Mouse (Mus musculus) hindbrain, embryonic 12.5 days (tissue): ENCODE measurements at regions not wholly inside any gene's neighbourhood (a gene's known extent, or its start where the extent isn't known, plus 50 kb on each side); places are given as distances from the start of the nearest gene placed in this dataset.
"Not testable (repeated sequence)": the region's sequence is repeated elsewhere in the genome, so short reads cannot be mapped to it uniquely, and the experiment has no call there.

ENCODE experiments used
- ATAC-seq: fragments of 200-750 bp; cut with Nextera tagmentation; 2 replicates; pipeline ENCODE4 v1.8.0; 2017; ENCODE audit warnings: moderate TSS enrichment; ENCODE audit not compliant: low FRiP score
- H3K27ac ChIP-seq: fragments of 300-500 bp; sonication (generic); 2 replicates; pipeline ENCODE4 v1.5.1; 2016; ENCODE audit warnings: mild to moderate bottlenecking
- H3K27me3 ChIP-seq: fragments of 300-500 bp; sonication (generic); 2 replicates; pipeline ENCODE4 v1.6.1; 2016; ENCODE audit warnings: mild to moderate bottlenecking
- H3K36me3 ChIP-seq: fragments of 300-500 bp; sonication (generic); 2 replicates; pipeline ENCODE4 v1.6.1; 2016; ENCODE audit warnings: mild to moderate bottlenecking
- H3K4me1 ChIP-seq: fragments of 300-500 bp; sonication (generic); 2 replicates; pipeline ENCODE4 v1.6.1; 2016
- H3K4me2 ChIP-seq: fragments of 300-500 bp; sonication (generic); replicated peaks from 2 replicates; pipeline ENCODE4 v1.6.1; 2016; ENCODE audit warnings: mild to moderate bottlenecking
- H3K4me3 ChIP-seq: fragments of 300-500 bp; sonication (generic); 2 replicates; pipeline ENCODE4 v1.5.1; 2016; ENCODE audit warnings: mild to moderate bottlenecking
- H3K9ac ChIP-seq: fragments of 300-500 bp; sonication (generic); 2 replicates; pipeline ENCODE4 v1.6.1; 2016; ENCODE audit warnings: mild to moderate bottlenecking, moderate library complexity
- H3K9me3 ChIP-seq: fragments of 300-500 bp; sonication (generic); replicated peaks from 2 replicates; pipeline ENCODE4 v1.6.1; 2016; ENCODE audit warnings: mild to moderate bottlenecking
- WGBS: fragments of 180-500 bp; shearing (Covaris S2); methylation state at CpG from one replicate; pipeline ENCODE4 v1.1.7; 2016; 5-methylcytosine and 5-hydroxymethylcytosine counted together

GRCm38 (mm10) chr8:113984845-113985244 lies 136.3 kb upstream of the Adamts18 start:
- peak; percentile 22; the same call in 1 of the 2 replicates for ATAC-seq
- Histone ChIP-seq H3K9me3 (no peaks in the 10 kb centered on the region), H3K9ac (no peak overlapping the region), H3K4me3 (no peak overlapping the region), H3K27ac (no peak overlapping the region), H3K27me3 (0 out of 2 replicates have a peak, but pooled peaks cover 4% of the 10 kb centered on the region), H3K4me1 (peaks cover 12% of the 10 kb centered on the region), H3K4me2 (no peak overlapping the region), H3K36me3 (no peaks in the 10 kb centered on the region)
- WGBS, result 12% methylated on average over 10 of the region's 10 CpGs

DNA sequence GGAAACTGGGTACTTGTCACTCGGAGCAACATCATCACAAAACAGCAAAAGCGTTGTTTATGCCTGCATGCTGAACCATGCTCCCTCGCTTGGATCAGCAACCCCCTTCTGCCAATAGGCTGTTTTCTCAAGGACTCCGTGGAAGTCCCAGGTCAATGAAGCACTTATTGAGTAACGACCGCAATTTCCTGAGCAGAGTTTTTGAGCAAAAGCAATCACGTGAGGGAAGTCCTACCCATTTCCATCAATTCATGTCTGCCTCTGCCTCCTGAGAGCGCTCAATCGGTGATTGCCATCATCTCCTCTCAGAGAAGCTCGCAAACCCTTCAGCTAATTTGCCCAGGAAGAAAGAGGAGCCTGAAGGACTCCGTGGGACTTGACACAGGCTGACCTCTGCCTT lies 136.9 kb upstream of the Adamts18 start:
- H3K4me3 ChIP-seq, result no peak overlapping the region
- H3K9ac ChIP-seq, result no peak overlapping the region
- H3K27ac ChIP-seq, result no peak overlapping the region
- peaks cover 12% of the 10 kb centered on the region for H3K4me1 ChIP-seq
- H3K36me3 ChIP-seq, result no peaks in the 10 kb centered on the region
- no peaks in the 10 kb centered on the region for H3K9me3 ChIP-seq
- H3K4me2 ChIP-seq, result no peak overlapping the region
- WGBS, result 42% methylated on average over 11 of the region's 11 CpGs
- ATAC-seq, result no peak
- 0 out of 2 replicates have a peak, but pooled peaks cover 4% of the 10 kb centered on the region for H3K27me3 ChIP-seq

- H3K4me1 ChIP-seq, result peaks cover 12% of the 10 kb centered on the region
- ATAC-seq, result no peak
- no peak overlapping the region for H3K9ac ChIP-seq
- H3K27me3 ChIP-seq, result 0 out of 2 replicates have a peak, but pooled peaks cover 4% of the 10 kb centered on the region
- H3K9me3 ChIP-seq, result no peaks in the 10 kb centered on the region
- WGBS, result 54% methylated on average over 7 of the region's 7 CpGs
- H3K36me3 ChIP-seq, result no peaks in the 10 kb centered on the region
- no peak overlapping the region for H3K4me3 ChIP-seq
- H3K4me2 ChIP-seq, result no peak overlapping the region
- H3K27ac ChIP-seq, result no peak overlapping the region
These were observed 137.4 kb upstream of the Adamts18 start for GRCm38 (mm10) chr8:113985948-113986347.

- Histone ChIP-seq H3K4me2 (no peak overlapping the region), H3K9ac (no peak overlapping the region), H3K27me3 (no peaks in the 10 kb centered on the region), H3K4me3 (no peak overlapping the region), H3K27ac (no peak overlapping the region), H3K9me3 (no peaks in the 10 kb centered on the region), H3K36me3 (no peaks in the 10 kb centered on the region), H3K4me1 (peaks cover 3% of the 10 kb centered on the region)
- WGBS, result 77% methylated on average over 9 of the region's 9 CpGs
- no peak for ATAC-seq
These were observed 142.2 kb upstream of the Adamts18 start for GRCm38 (mm10) chr8:113990718-113991117.

DNA sequence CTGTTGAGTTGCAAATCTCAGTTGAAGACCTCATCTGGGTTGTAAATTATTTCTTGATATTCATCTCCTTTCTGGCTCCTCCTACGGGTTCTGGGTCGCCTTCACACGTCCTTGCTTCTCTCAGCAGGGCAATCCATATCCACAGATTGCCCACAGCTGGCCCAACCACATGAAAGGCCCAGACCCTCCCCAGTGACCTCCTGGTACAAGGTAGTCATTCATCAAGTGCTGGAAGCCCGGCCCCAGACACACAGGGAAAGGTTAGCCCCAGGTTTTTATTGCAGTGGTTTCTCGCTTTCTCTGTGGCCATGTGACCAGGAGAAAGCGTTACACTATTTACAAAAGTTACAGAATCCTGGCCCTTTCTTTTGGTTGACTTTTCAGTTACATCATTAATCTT lies 134.5 kb upstream of the Nudt7 start:
- ATAC-seq, result no peak
- H3K4me3 ChIP-seq, result no peak overlapping the region
- H3K4me2 ChIP-seq, result no peak overlapping the region
- 39% methylated on average over 6 of the region's 6 CpGs for WGBS
- H3K27ac ChIP-seq, result no peak overlapping the region
- H3K27me3 ChIP-seq, result no peaks in the 10 kb centered on the region
- no peak overlapping the region for H3K9ac ChIP-seq
- peaks cover 4% of the 10 kb centered on the region; the same call in 1 of the 2 replicates for H3K4me1 ChIP-seq
- H3K36me3 ChIP-seq, result no peaks in the 10 kb centered on the region
- no peaks in the 10 kb centered on the region for H3K9me3 ChIP-seq

DNA sequence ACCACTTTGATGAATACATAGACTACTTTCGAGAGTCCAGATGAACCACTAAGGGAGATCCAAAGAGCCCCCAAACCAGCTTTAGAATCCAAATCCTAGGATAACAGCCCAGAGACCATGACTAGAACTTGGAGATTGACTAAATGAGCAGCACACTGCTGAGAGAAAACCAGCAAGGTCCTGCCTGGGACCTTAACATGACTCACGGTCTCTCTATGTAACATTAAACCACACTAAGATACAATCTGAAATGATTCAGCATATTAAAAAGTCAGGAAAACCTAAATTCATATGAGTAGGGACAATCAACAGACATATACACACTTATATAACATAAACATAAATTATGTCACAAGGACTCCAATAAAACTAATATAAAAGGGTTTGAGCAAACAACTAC lies 131.7 kb upstream of the Nudt7 start:
- Histone ChIP-seq H3K4me2 (no peak overlapping the region), H3K4me1 (peaks cover 4% of the 10 kb centered on the region; the same call in 1 of the 2 replicates), H3K4me3 (no peak overlapping the region), H3K9me3 (no peaks in the 10 kb centered on the region), H3K27ac (no peak overlapping the region), H3K9ac (no peak overlapping the region), H3K27me3 (no peaks in the 10 kb centered on the region), H3K36me3 (no peaks in the 10 kb centered on the region)
- WGBS, result 85% methylated on average over 2 of the region's 2 CpGs
- ATAC-seq, result no peak

DNA sequence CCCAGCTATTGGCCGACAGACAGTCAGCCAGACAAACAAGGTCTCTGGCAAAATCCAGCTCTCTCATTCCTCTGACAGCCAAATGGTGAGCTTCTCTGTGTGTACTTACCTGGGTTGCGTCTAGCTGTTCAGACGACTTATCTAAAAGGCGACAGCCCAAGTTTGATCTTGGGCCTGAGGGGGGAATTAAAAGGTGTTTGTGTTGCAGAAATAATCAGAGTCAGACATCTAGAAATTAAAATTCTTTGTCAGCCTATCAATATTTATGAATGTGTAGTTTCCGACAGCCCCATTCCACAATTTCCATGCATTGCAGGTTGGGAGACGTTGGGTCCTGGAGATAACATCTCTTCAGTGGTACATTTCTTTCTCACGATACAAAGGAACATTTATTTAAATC lies 128.9 kb upstream of the Nudt7 start:
- 91% methylated on average over 7 of the region's 7 CpGs for WGBS
- Histone ChIP-seq H3K27me3 (no peaks in the 10 kb centered on the region), H3K36me3 (no peaks in the 10 kb centered on the region)

DNA sequence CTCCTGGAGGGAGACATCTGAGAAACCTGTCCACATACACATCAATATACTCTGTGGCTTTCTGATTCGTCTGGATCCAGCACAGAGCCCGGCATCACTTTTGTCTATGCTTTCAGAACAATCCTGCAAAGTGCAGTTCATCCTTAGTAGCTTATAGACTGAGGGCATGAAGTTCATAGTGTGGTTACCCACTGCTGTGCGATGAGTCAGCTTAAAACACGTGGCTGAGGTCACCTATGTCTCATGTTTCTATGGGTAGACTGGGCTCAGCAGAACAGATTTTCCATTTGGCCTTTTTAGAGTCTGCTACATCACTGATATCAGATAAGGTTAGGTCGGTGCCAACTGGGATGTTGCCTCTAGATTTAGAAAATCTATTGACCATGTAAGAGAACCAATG lies 126.8 kb upstream of the Nudt7 start:
- 84% methylated on average over 5 of the region's 5 CpGs for WGBS
- H3K9me3 ChIP-seq, result no peaks in the 10 kb centered on the region
- no peak overlapping the region for H3K9ac ChIP-seq
- no peak overlapping the region for H3K27ac ChIP-seq
- H3K4me1 ChIP-seq, result no peaks in the 10 kb centered on the region
- no peak overlapping the region for H3K4me2 ChIP-seq
- H3K36me3 ChIP-seq, result no peaks in the 10 kb centered on the region
- no peak for ATAC-seq
- H3K27me3 ChIP-seq, result no peaks in the 10 kb centered on the region
- H3K4me3 ChIP-seq, result no peak overlapping the region

More for the DNA sequence above, 128.9 kb upstream of the Nudt7 start:
- Histone ChIP-seq H3K4me1 (no peaks in the 10 kb centered on the region), H3K4me2 (no peak overlapping the region), H3K9ac (no peak overlapping the region), H3K4me3 (no peak overlapping the region), H3K9me3 (no peaks in the 10 kb centered on the region), H3K27ac (no peak overlapping the region)
- no peak for ATAC-seq

GRCm38 (mm10) chr8:114007103-114007502 lies 126.3 kb upstream of the Nudt7 start:
- Histone ChIP-seq H3K4me1 (no peaks in the 10 kb centered on the region), H3K4me2 (no peak overlapping the region), H3K9ac (no peak overlapping the region), H3K9me3 (no peaks in the 10 kb centered on the region), H3K36me3 (no peaks in the 10 kb centered on the region), H3K27me3 (no peaks in the 10 kb centered on the region), H3K27ac (no peak overlapping the region), H3K4me3 (no peak overlapping the region)
- no peak for ATAC-seq
- WGBS, result 80% methylated on average over 10 of the region's 10 CpGs

- Histone ChIP-seq H3K27ac (no peak overlapping the region), H3K27me3 (no peaks in the 10 kb centered on the region), H3K4me1 (0 out of 2 replicates have a peak, but pooled peaks cover 6% of the 10 kb centered on the region), H3K9me3 (no peaks in the 10 kb centered on the region), H3K9ac (no peak overlapping the region), H3K4me3 (no peak overlapping the region), H3K36me3 (no peaks in the 10 kb centered on the region), H3K4me2 (no peak overlapping the region)
- ATAC-seq, result no peak
- 55% methylated on average over 5 of the region's 5 CpGs for WGBS
These were observed 115.0 kb upstream of the Nudt7 start for GRCm38 (mm10) chr8:114018364-114018763.

- not testable (repeated sequence) for H3K4me1 ChIP-seq, H3K36me3 ChIP-seq, H3K9ac ChIP-seq, H3K9me3 ChIP-seq, ATAC-seq, H3K4me2 ChIP-seq, H3K27ac ChIP-seq, H3K4me3 ChIP-seq, H3K27me3 ChIP-seq
- 94% methylated on average over 9 of the region's 9 CpGs for WGBS
These were observed 103.2 kb upstream of the Nudt7 start for GRCm38 (mm10) chr8:114030141-114030540.

- Histone ChIP-seq H3K27ac (no peak overlapping the region), H3K27me3 (no peaks in the 10 kb centered on the region), H3K4me3 (no peak overlapping the region), H3K9ac (no peak overlapping the region), H3K4me1 (no peaks in the 10 kb centered on the region), H3K4me2 (no peak overlapping the region), H3K9me3 (no peaks in the 10 kb centered on the region), H3K36me3 (no peaks in the 10 kb centered on the region)
- WGBS, result 80% methylated on average over 8 of the region's 8 CpGs
- ATAC-seq, result no peak
These were observed 80.9 kb upstream of the Nudt7 start for GRCm38 (mm10) chr8:114052426-114052825.

DNA sequence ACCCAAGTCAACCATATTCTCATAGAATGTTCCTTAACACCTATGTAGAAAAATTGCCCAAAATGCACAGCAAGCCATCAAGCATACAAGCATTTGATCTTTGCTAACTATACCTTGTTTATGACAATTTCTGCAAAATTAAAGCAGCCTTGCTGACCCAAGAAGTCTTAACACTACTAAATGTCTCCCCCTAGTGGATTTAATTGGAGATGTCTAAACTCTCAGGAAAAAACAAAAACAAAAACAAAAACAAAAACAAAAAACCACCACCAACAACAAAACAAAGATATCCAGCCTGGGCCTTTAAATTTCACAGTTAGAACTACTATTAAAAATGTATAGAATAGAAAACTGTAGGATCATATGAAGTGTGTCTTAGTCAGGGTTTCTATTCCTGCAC lies 69.8 kb upstream of the Nudt7 start:
- Histone ChIP-seq H3K36me3 (no peaks in the 10 kb centered on the region), H3K4me3 (no peak overlapping the region), H3K27me3 (no peaks in the 10 kb centered on the region), H3K4me2 (no peak overlapping the region), H3K9ac (no peak overlapping the region), H3K9me3 (no peaks in the 10 kb centered on the region), H3K27ac (no peak overlapping the region), H3K4me1 (no peaks in the 10 kb centered on the region)
- ATAC-seq, result no peak
